Mouse (Mus musculus): Measurements from ENCODE around the gene Slc34a2. TPM values are rescaled to one million over a fixed set of nuclear protein-coding genes. Genes with fewer than 3 reads are reported as not detected.

The Slc34a2 gene
- total RNA-seq, 2 experiments from 2014 or later, result 0.14 TPM; not detected in 1

GRCm38 (mm10) chr5:53105716-53106115 is 67.8 kb downstream of the Slc34a2 start:
- DNase-seq (ENCODE audit: low spot score in 2 of 2), result peak in 1 of 2 experiments; percentile 24
- intact Hi-C loops (cut with DNase I), result loop anchor here (10.0 kb wide), 1 partner anchor 221 kb away; no protein-coding TSS in a partner anchor

- intact Hi-C loops (cut with DNase I), result loop anchor here (10.0 kb wide), 1 partner anchor 221 kb away; no protein-coding TSS in a partner anchor
- no peak for DNase-seq (ENCODE audit: low spot score in 2 of 2)
Measured at GRCm38 (mm10) chr5:53106125-53106524, 68.2 kb downstream of the Slc34a2 start.

- intact Hi-C loops (cut with DNase I), result loop anchor here (10.0 kb wide), 1 partner anchor 222 kb away; no protein-coding TSS in a partner anchor
Measured at GRCm38 (mm10) chr5:53106731-53107130, 68.8 kb downstream of the Slc34a2 start.

GRCm38 (mm10) chr5:53108026-53108425 is 70.1 kb downstream of the Slc34a2 start:
- no peak for DNase-seq (ENCODE audit: low spot score in 2 of 2)
- intact Hi-C loops (cut with DNase I), result loop anchor here (10.0 kb wide), 1 partner anchor 223 kb away; no protein-coding TSS in a partner anchor

More at GRCm38 (mm10) chr5:53106731-53107130, 68.8 kb downstream of the Slc34a2 start:
- no peak for DNase-seq (ENCODE audit: low spot score in 2 of 2)

GRCm38 (mm10) chr5:53108668-53109067 is 70.8 kb downstream of the Slc34a2 start:
- DNase-seq (ENCODE audit: low spot score in 2 of 2), result no peak
- intact Hi-C loops (cut with DNase I), result loop anchor here (10.0 kb wide), 1 partner anchor 224 kb away; no protein-coding TSS in a partner anchor

GRCm38 (mm10) chr5:53110225-53110624 is 72.3 kb downstream of the Slc34a2 start:
- DNase-seq (ENCODE audit: low spot score in 2 of 2), result no peak
- intact Hi-C loops (cut with DNase I), result no loop called here

GRCm38 (mm10) chr5:53111036-53111435 is 73.2 kb downstream of the Slc34a2 start:
- intact Hi-C loops (cut with DNase I), result no loop called here
- no peak for DNase-seq (ENCODE audit: low spot score in 2 of 2)

GRCm38 (mm10) chr5:53112942-53113341 is 75.1 kb downstream of the Slc34a2 start:
- DNase-seq (ENCODE audit: low spot score in 2 of 2), result no peak
- intact Hi-C loops (cut with DNase I), result no loop called here

- DNase-seq (ENCODE audit: low spot score in 2 of 2), result no peak
- intact Hi-C loops (cut with DNase I), result no loop called here
Measured at GRCm38 (mm10) chr5:53114616-53115267, 76.9 kb downstream of the Slc34a2 start.

GRCm38 (mm10) chr5:53118212-53118611 is 80.3 kb downstream of the Slc34a2 start:
- intact Hi-C loops (cut with DNase I), result no loop called here
- no peak for DNase-seq (ENCODE audit: low spot score in 2 of 2)

- intact Hi-C loops (cut with DNase I), result loop anchor here (5.0 kb wide), 1 partner anchor 242 kb away; no protein-coding TSS in a partner anchor
- DNase-seq (ENCODE audit: low spot score in 2 of 2), result no peak
Measured at GRCm38 (mm10) chr5:53119689-53120088, 81.8 kb downstream of the Slc34a2 start.

Other genes with a start within 250 kb of the Slc34a2 start
- 10 to 100 TPM; 64.9 to 65.5 TPM for gene Anapc4, start 204.1 kb upstream of the Slc34a2 start, total RNA-seq (2021)
- 10 to 100 TPM; 67.3 to 70.4 TPM for gene Sel1l3, start 175.8 kb downstream of the Slc34a2 start, total RNA-seq (2021)
- gene Smim20, start 229.0 kb downstream of the Slc34a2 start, total RNA-seq (2021), result 10 to 100 TPM; 35.1 to 38.6 TPM

Data from left cerebral cortex, postnatal 25 days (tissue).